ENCODE assay signal across 8 mouse cellular contexts in the genomic region with DNA sequence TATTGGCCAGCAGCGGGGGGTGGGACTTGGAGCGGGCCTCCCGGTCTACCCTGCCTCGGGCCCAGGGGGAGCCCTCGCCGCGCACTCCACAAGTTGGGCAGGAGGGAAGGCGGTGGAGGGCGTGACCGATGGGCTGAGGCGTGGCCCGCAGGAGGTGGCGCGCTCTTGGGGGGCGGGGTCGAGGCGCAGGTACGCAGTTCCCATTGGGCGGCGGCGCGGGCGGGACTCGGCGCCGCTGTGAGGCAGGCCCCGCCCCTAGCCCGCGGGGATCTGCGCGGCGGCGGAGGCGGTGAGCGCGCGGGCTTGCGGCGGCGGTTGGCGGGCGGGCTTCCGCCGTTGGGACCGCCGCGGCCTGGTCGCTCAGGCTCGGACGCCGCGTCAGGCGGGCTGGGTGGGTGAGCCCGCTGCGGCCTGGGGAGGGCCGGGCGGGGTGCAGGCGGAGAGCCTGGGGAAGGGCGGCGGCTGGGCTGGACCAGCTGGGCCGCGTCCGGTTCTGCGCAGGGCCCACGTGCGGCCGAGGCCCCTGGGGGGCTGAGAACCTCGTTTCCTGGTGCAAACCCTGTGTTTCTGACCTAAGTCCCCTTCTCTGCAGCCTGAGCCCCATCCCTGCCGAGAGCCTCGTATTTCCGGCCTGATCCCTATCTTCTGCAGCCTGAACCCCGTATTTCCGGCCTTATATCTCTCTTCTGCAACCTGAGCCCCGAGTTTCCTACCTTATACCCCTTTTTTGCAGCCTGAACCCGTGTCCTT. TPM values are rescaled to one million over a fixed set of nuclear protein-coding genes. Genes with fewer than 3 reads are reported as not detected.
DNase-seq lines count a peak whose midpoint lies in the region; ATAC-seq and TF ChIP-seq lines count a peak whose summit lies in the region.

TSS of gene Mum1 (plus strand) at position 19 of the 750 bp plus-strand sequence.

- TF ChIP-seq EP300 in heart, adult 2 months (IDR thresholded peaks at IDR 0.05; ENCODE audit: insufficient read depth, low read depth, low read length): 0 out of 2 replicates have a peak, but pooled peaks have one; percentile 11

- peak; percentile 99 for DNase-seq in 416B (ENCODE audit: low read depth)
- DNase-seq in adrenal gland, postnatal 4 days (ENCODE audit: low spot score in 2 of 2): peak; percentile 96 to 97
- peak; percentile 99 for DNase-seq in embryonic facial prominence, embryonic 14.5 days (ENCODE audit: low spot score)
- DNase-seq in heart, adult 2 months: peak; percentile 99 to 100
- peak; percentile 100 for DNase-seq in kidney, adult 8-10 months
- DNase-seq in spleen, postnatal 36 days (ENCODE audit: low spot score in 2 of 2): peak; percentile 98 to 99

- ATAC-seq in embryonic facial prominence, embryonic 14.5 days (ENCODE audit: low read depth): peak; percentile 98
- peak; percentile 98 for ATAC-seq in limb, embryonic 13.5 days (ENCODE audit: low FRiP score, low read depth)
- peak; percentile 96 for ATAC-seq in midbrain, embryonic 16.5 days

- TF ChIP-seq CTCF in heart, adult 2 months (IDR thresholded peaks at IDR 0.05): peak; percentile 82

- no peak for TF ChIP-seq POLR2A in heart, adult 2 months (IDR thresholded peaks at IDR 0.05; ENCODE audit: insufficient read depth, low read depth, low read length)

- WGBS in embryonic facial prominence, embryonic 14.5 days: under 1% methylated on average over 14 of the region's 75 CpGs
- WGBS in heart, adult 2 months: 1% methylated on average over 72 of the region's 75 CpGs
- 0% methylated on average over 50 of the region's 75 CpGs for WGBS in limb, embryonic 13.5 days
- WGBS in midbrain, embryonic 16.5 days: under 1% methylated on average over 64 of the region's 75 CpGs

- peak within 1 kb of the TSS; percentile 96 for H3K4me2 ChIP-seq in embryonic facial prominence, embryonic 14.5 days (ENCODE audit: low read depth, low read length)
- peak within 1 kb of the TSS; percentile 93 for H3K4me2 ChIP-seq in limb, embryonic 13.5 days (replicated peaks)
- peak within 1 kb of the TSS; percentile 95 for H3K4me2 ChIP-seq in midbrain, embryonic 16.5 days (ENCODE audit: low read length)

- H3K36me3 ChIP-seq in embryonic facial prominence, embryonic 14.5 days (ENCODE audit: control insufficient read depth, insufficient read depth, low read length): peaks cover 27% of the 10 kb centered on the region
- no peaks in the 10 kb centered on the region for H3K36me3 ChIP-seq in heart, adult 2 months (ENCODE audit: control insufficient read depth, insufficient read depth, low read length)
- H3K36me3 ChIP-seq in limb, embryonic 13.5 days: peaks cover 29% of the 10 kb centered on the region
- H3K36me3 ChIP-seq in midbrain, embryonic 16.5 days (ENCODE audit: control insufficient read depth, insufficient read depth, low read length): no peaks in the 10 kb centered on the region

- peak within 1 kb of the TSS; percentile 86 for H3K4me3 ChIP-seq in embryonic facial prominence, embryonic 14.5 days (ENCODE audit: low read depth, low read length)
- peak within 1 kb of the TSS; percentile 79 for H3K4me3 ChIP-seq in heart, adult 2 months
- H3K4me3 ChIP-seq in limb, embryonic 13.5 days: peak within 1 kb of the TSS; percentile 87
- H3K4me3 ChIP-seq in midbrain, embryonic 16.5 days (ENCODE audit: low read depth, low read length): peak within 1 kb of the TSS; percentile 76

- no peaks in the 10 kb centered on the region for H3K79me2 ChIP-seq in heart, adult 2 months (replicated peaks; ENCODE audit: control insufficient read depth, insufficient read depth, low read length)

- H3K9me3 ChIP-seq in embryonic facial prominence, embryonic 14.5 days (ENCODE audit: control insufficient read depth, low read length): no peaks in the 10 kb centered on the region
- H3K9me3 ChIP-seq in limb, embryonic 13.5 days: no peaks in the 10 kb centered on the region
- H3K9me3 ChIP-seq in midbrain, embryonic 16.5 days (replicated peaks; ENCODE audit: control insufficient read depth, low read length, poor library complexity, severe bottlenecking): no peaks in the 10 kb centered on the region

- intact Hi-C loops in heart, adult 2 months (cut with DNase I): loop anchor here (2.0 to 5.0 kb wide), 3 partner anchors 22 to 49 kb away; partner anchors contain the start of genes Efna2 and Ndufs7

- no peaks in the 10 kb centered on the region for H3K27me3 ChIP-seq in embryonic facial prominence, embryonic 14.5 days (replicated peaks; ENCODE audit: control insufficient read depth, insufficient read depth, low read length)
- no peaks in the 10 kb centered on the region for H3K27me3 ChIP-seq in heart, adult 2 months (ENCODE audit: control insufficient read depth, insufficient read depth, low read length)
- H3K27me3 ChIP-seq in limb, embryonic 13.5 days: no peaks in the 10 kb centered on the region
- no peaks in the 10 kb centered on the region for H3K27me3 ChIP-seq in midbrain, embryonic 16.5 days (ENCODE audit: control insufficient read depth, insufficient read depth, low read depth, low read length)

- peak within 1 kb of the TSS; percentile 95 for H3K27ac ChIP-seq in embryonic facial prominence, embryonic 14.5 days (replicated peaks; ENCODE audit: low read depth, low read length)
- peak within 1 kb of the TSS; percentile 90 for H3K27ac ChIP-seq in heart, adult 2 months
- peak within 1 kb of the TSS; percentile 95 for H3K27ac ChIP-seq in limb, embryonic 13.5 days
- peak within 1 kb of the TSS; percentile 97 for H3K27ac ChIP-seq in midbrain, embryonic 16.5 days (ENCODE audit: low read length)

- peak within 1 kb of the TSS; percentile 93 for H3K9ac ChIP-seq in embryonic facial prominence, embryonic 14.5 days (ENCODE audit: low read depth, low read length)
- H3K9ac ChIP-seq in heart, adult 2 months (ENCODE audit: low read depth, low read length): peak within 1 kb of the TSS; percentile 65
- peak within 1 kb of the TSS; percentile 94 for H3K9ac ChIP-seq in limb, embryonic 13.5 days
- peak within 1 kb of the TSS; percentile 91 for H3K9ac ChIP-seq in midbrain, embryonic 16.5 days (ENCODE audit: low read depth, low read length)

- peaks cover 29% of the 10 kb centered on the region for H3K4me1 ChIP-seq in embryonic facial prominence, embryonic 14.5 days (ENCODE audit: control insufficient read depth, insufficient read depth, low read length)
- no peaks in the 10 kb centered on the region; the same call in 1 of the 2 replicates for H3K4me1 ChIP-seq in heart, adult 2 months (ENCODE audit: control insufficient read depth, insufficient read depth, low read length)
- H3K4me1 ChIP-seq in limb, embryonic 13.5 days: peaks cover 46% of the 10 kb centered on the region
- peaks cover 29% of the 10 kb centered on the region for H3K4me1 ChIP-seq in midbrain, embryonic 16.5 days (ENCODE audit: control insufficient read depth, insufficient read depth, low read length)

RNA-seq across cellular contexts. Expression of gene Mum1, which starts in this region (rescaled TPM):
- 10 to 100 TPM; 48.9 to 50.4 TPM for total RNA-seq in adrenal gland, postnatal 4 days (2021)
- polyA plus RNA-seq in embryonic facial prominence, embryonic 14.5 days (2014; fragmentation: Nextera tagmentation; extraction: Ambion mirVana): 50.8 and 52.1 TPM in 2 replicates
- total RNA-seq in heart, adult 2 months (2021): 10 to 100 TPM; 11.1 to 11.8 TPM
- polyA plus RNA-seq in heart, adult 2 months (2012; rRNA removed): 18.0 and 19.4 TPM in 2 replicates
- 94.7 and 96.9 TPM in 2 replicates for polyA plus RNA-seq in limb, embryonic 13.5 days (2015; fragmentation: Nextera tagmentation; extraction: Ambion mirVana)
- polyA plus RNA-seq in midbrain, embryonic 16.5 days (2015; fragmentation: Nextera tagmentation; extraction: Ambion mirVana): 47.8 and 51.1 TPM in 2 replicates

Comparison
In these comparisons a context has a peak if more than half of its experiments do, and no peak if none do; other contexts are left out.
1. Peak in every context shown above with its lines: DNase-seq, ATAC-seq, H3K4me3 ChIP-seq and H3K27ac ChIP-seq.